Mouse (Mus musculus) liver, adult 2 months (tissue): ENCODE results near the gene Pcyox1.

ENCODE experiments used
- CTCF ChIP-seq: fragments of 200-500 bp; IDR thresholded peaks from 2 replicates; pipeline ENCODE4 v1.5.1; 2011; ENCODE audit warnings: low read depth, low read length, control low read depth
- POLR2A ChIP-seq: fragments of 200-500 bp; IDR thresholded peaks from 2 replicates; pipeline ENCODE4 v1.6.1; 2011; ENCODE audit warnings: low read length, control low read depth; ENCODE audit not compliant: insufficient read depth; ENCODE audit errors: extremely low read depth

- TF ChIP-seq POLR2A (no peak), CTCF (no peak)
Observed at GRCm38 (mm10) chr6:86373556-86373955, 23.4 kb downstream of the Pcyox1 start.
